Mouse (Mus musculus) liver, embryonic 14.5 days (tissue): ENCODE measurements at regions not wholly inside any gene's neighbourhood (a gene's known extent, or its start where the extent isn't known, plus 50 kb on each side); places are given as distances from the start of the nearest gene placed in this dataset.

Experiments used
- ATAC-seq: fragments of 200-750 bp; cut with Nextera tagmentation; 2 replicates; pipeline ENCODE4 v1.8.0; 2017; ENCODE audit warnings: moderate number of reproducible peaks, mild to moderate bottlenecking, moderate library complexity; ENCODE audit not compliant: insufficient read depth
- DNase-seq, 3 experiments: peaks; one replicate each; pipeline ENCODE4 v3.0.0-alpha.2; 2012 to 2013; ENCODE audit warnings: low read depth in 3 of 3, low spot score in 3 of 3
- H3K27ac ChIP-seq: fragments of 300-500 bp; sonication (generic); 2 replicates; pipeline ENCODE4 v1.5.1; 2014; ENCODE audit warnings: moderate library complexity, mild to moderate bottlenecking, control low read depth, inconsistent platforms
- H3K27me3 ChIP-seq: fragments of 300-500 bp; sonication (generic); 2 replicates; pipeline ENCODE4 v1.6.1; 2014; ENCODE audit warnings: mild to moderate bottlenecking, low read length, moderate library complexity; ENCODE audit not compliant: control insufficient read depth, insufficient read depth
- H3K36me3 ChIP-seq: fragments of 300-500 bp; sonication (generic); replicated peaks from 2 replicates; pipeline ENCODE4 v1.6.1; 2014; ENCODE audit warnings: low read depth; ENCODE audit not compliant: control insufficient read depth, insufficient read depth
- H3K4me1 ChIP-seq, 2 experiments: fragments of 200-500 bp in 1 of 2; fragments of 300-500 bp in 1 of 2; sonication (generic) in 1 of 2; replicated peaks; 2 replicates each; pipeline ENCODE4 v1.6.1; 2012 to 2014; ENCODE audit warnings: antibody characterized with exemption in 1 of 2, inconsistent platforms in 1 of 2, low read length in 1 of 2; ENCODE audit not compliant: control insufficient read depth in 2 of 2, insufficient read depth in 2 of 2
- H3K4me2 ChIP-seq: fragments of 300-500 bp; sonication (generic); 2 replicates; pipeline ENCODE4 v1.6.1; 2014; ENCODE audit warnings: low read depth, mild to moderate bottlenecking, control low read depth, moderate library complexity
- H3K4me3 ChIP-seq, 2 experiments: fragments of 200-500 bp in 1 of 2; fragments of 300-500 bp in 1 of 2; sonication (generic) in 1 of 2; 2 replicates each; pipeline ENCODE4 v1.5.1; 2012 to 2014; ENCODE audit warnings: low read depth in 2 of 2, low read length in 2 of 2, mild to moderate bottlenecking in 2 of 2, control low read depth in 1 of 2, inconsistent platforms in 1 of 2, moderate library complexity in 1 of 2; ENCODE audit not compliant: insufficient read depth in 1 of 2
- H3K9ac ChIP-seq: fragments of 300-500 bp; sonication (generic); replicated peaks from 2 replicates; pipeline ENCODE4 v1.6.1; 2014; ENCODE audit warnings: mild to moderate bottlenecking, control low read depth, moderate library complexity
- H3K9me3 ChIP-seq: fragments of 300-500 bp; sonication (generic); 2 replicates; pipeline ENCODE4 v1.6.1; 2016; ENCODE audit warnings: low read length, mixed read lengths; ENCODE audit not compliant: control insufficient read depth
- CTCF ChIP-seq: IDR thresholded peaks from 2 replicates; pipeline ENCODE4 v1.5.1; 2016; ENCODE audit warnings: antibody characterized with exemption, low read depth, control low read depth
- EP300 ChIP-seq: IDR thresholded peaks from 2 replicates; pipeline ENCODE4 v1.6.1; 2016; ENCODE audit warnings: antibody characterized with exemption, low read depth
- WGBS: fragments of 180-500 bp; shearing (Covaris S2); extraction: QIAGEN DNeasy Blood & Tissue Kit; methylation state at CpG from one replicate; pipeline ENCODE4 v1.1.7; 2014; ENCODE audit not compliant: insufficient replicate concordance; 5-methylcytosine and 5-hydroxymethylcytosine counted together

DNA sequence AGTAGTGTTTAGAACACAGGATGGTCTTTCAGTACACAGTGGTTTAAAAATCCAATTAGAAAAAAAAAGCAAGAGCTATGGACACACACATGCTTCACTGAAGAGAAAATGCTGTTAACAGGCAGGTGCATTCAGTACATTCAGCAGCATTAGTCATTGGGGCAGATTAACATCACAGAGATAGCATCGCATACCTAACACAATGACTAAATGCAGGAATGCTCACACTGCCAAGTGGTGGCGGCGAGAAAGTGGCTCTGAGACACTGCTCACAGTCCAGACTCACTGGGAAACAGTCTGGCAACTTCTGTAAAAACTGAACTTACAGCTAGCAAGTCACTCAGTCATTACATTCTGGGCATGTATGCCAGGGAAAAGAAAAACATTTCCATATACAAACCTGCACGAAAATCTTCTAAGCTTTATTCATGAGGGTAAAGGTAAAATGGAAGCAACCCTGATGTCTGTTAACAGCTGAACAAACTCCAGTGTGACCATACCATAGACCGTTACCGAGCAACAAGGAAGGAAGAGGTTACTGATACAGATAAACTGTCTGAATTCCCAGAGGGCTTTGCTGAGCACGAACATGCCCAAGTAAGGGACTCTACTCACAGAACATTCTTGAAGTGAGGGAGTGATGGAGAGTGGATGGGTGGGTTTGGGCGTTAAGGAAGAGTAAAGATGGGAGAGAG, 97.4 kb upstream of the Ngf start:
- no peaks in the 10 kb centered on the region for H3K9me3 ChIP-seq
- no peak for ATAC-seq
- TF ChIP-seq CTCF (no peak), EP300 (no peak)
- H3K4me3 ChIP-seq, result no peak overlapping the region
- 55% methylated on average over 8 of the region's 8 CpGs for whole genome bisulfite sequencing
- H3K9ac ChIP-seq, result no peak overlapping the region
- no peak overlapping the region for H3K4me2 ChIP-seq
- H3K27ac ChIP-seq, result no peak overlapping the region
- no peaks in the 10 kb centered on the region for H3K36me3 ChIP-seq
- DNase-seq, result no peak
- no peaks in the 10 kb centered on the region for H3K27me3 ChIP-seq
- H3K4me1 ChIP-seq, result no peaks in the 10 kb centered on the region

DNA sequence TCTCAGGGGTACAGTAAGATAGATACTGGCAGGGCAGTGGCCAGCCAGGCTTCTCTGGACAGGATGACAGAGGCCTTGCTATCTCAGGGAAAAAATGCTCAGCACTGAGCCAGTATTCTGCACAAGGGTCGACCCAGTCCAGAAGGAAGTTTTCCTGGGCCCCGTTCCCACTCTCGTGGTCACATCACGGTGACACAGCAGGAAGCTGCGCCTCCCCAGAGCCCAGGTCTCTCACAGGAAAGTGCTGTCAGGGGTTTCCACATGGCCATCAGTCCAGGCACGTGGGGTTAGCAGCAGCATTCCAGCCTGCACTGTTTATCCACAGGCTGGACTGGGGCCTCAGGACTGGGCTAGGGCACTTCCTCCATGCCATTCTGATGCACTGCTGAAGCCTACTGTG, 103.5 kb upstream of the Ngf start:
- 7% methylated on average over 6 of the region's 6 CpGs for WGBS
- Histone ChIP-seq H3K27ac (no peak overlapping the region), H3K9me3 (no peaks in the 10 kb centered on the region), H3K4me1 (no peaks in the 10 kb centered on the region), H3K4me2 (no peak overlapping the region), H3K36me3 (no peaks in the 10 kb centered on the region), H3K27me3 (no peaks in the 10 kb centered on the region), H3K9ac (no peak overlapping the region), H3K4me3 (no peak overlapping the region)
- TF ChIP-seq EP300, result no peak
- no peak for TF ChIP-seq CTCF
- DNase-seq (no peak), ATAC-seq (no peak)

GRCm38 (mm10) chr3:102364326-102364935, 105.3 kb upstream of the Ngf start:
- 57% methylated on average over 5 of the region's 5 CpGs for WGBS
- Histone ChIP-seq H3K4me2 (no peak overlapping the region), H3K4me3 (no peak overlapping the region), H3K9me3 (no peaks in the 10 kb centered on the region), H3K36me3 (no peaks in the 10 kb centered on the region), H3K4me1 (no peaks in the 10 kb centered on the region), H3K9ac (no peak overlapping the region), H3K27me3 (no peaks in the 10 kb centered on the region), H3K27ac (no peak overlapping the region)
- ATAC-seq, result no peak
- TF ChIP-seq EP300, result no peak
- no peak for TF ChIP-seq CTCF
- DNase-seq, result no peak

- H3K9ac ChIP-seq, result no peak overlapping the region
- H3K4me1 ChIP-seq, result no peaks in the 10 kb centered on the region
- DNase-seq (no peak), ATAC-seq (no peak)
- no peaks in the 10 kb centered on the region for H3K36me3 ChIP-seq
- TF ChIP-seq EP300 (no peak), CTCF (no peak)
- no peak overlapping the region for H3K27ac ChIP-seq
- no peak overlapping the region for H3K4me2 ChIP-seq
- no peaks in the 10 kb centered on the region for H3K9me3 ChIP-seq
- no peaks in the 10 kb centered on the region for H3K27me3 ChIP-seq
- no peak overlapping the region for H3K4me3 ChIP-seq
- 64% methylated on average over 9 of the region's 9 CpGs for WGBS
Observed at GRCm38 (mm10) chr3:102360732-102361280, 108.9 kb upstream of the Ngf start.

GRCm38 (mm10) chr3:102358801-102359200, 110.9 kb upstream of the Ngf start:
- Histone ChIP-seq H3K27ac (no peak overlapping the region), H3K9me3 (no peaks in the 10 kb centered on the region), H3K4me1 (no peaks in the 10 kb centered on the region), H3K36me3 (no peaks in the 10 kb centered on the region), H3K4me2 (no peak overlapping the region), H3K9ac (no peak overlapping the region), H3K27me3 (no peaks in the 10 kb centered on the region), H3K4me3 (no peak overlapping the region)
- ATAC-seq, result no peak
- DNase-seq, result no peak
- TF ChIP-seq EP300 (no peak), CTCF (no peak)
- WGBS, result 63% methylated on average over 4 of the region's 4 CpGs
